Mouse (Mus musculus) thymus, postnatal 10 days (tissue): ENCODE measurements around the gene Pwwp2b.
A peak's percentile ranks its signal among the peaks of the same experiment; 100 is the strongest.

Experiments
- DNase-seq, 2 experiments: peaks; one replicate each; pipeline ENCODE4 v3.0.0; 2021; ENCODE audit warnings: low spot score in 2 of 2

Gene Pwwp2b

GRCm38 (mm10) chr7:139224070-139224469, 24.2 kb upstream of the Pwwp2b start:
- DNase-seq, result no peak

GRCm38 (mm10) chr7:139224725-139225124, 23.6 kb upstream of the Pwwp2b start:
- DNase-seq, result peak; percentile 65 to 67

- no peak for DNase-seq
These were observed 21.9 kb upstream of the Pwwp2b start for GRCm38 (mm10) chr7:139226416-139226815.

- DNase-seq, result no peak
These were observed 19.7 kb upstream of the Pwwp2b start for GRCm38 (mm10) chr7:139228447-139229171.

- DNase-seq, result no peak
These were observed 18.4 kb upstream of the Pwwp2b start for GRCm38 (mm10) chr7:139229837-139230236.

- no peak for DNase-seq
These were observed 18.0 kb upstream of the Pwwp2b start for GRCm38 (mm10) chr7:139230241-139230640.

- peak; percentile 82 to 95 for DNase-seq
These were observed 14.6 kb upstream of the Pwwp2b start for GRCm38 (mm10) chr7:139233714-139234113.

- peak in 1 of 2 experiments; percentile 14 for DNase-seq
These were observed 13.7 kb upstream of the Pwwp2b start for GRCm38 (mm10) chr7:139234426-139235188.

- DNase-seq, result peak in 1 of 2 experiments; percentile 26
These were observed 12.5 kb upstream of the Pwwp2b start for GRCm38 (mm10) chr7:139235651-139236358.

- no peak for DNase-seq
These were observed 8.8 kb upstream of the Pwwp2b start for GRCm38 (mm10) chr7:139239432-139239831.

- DNase-seq, result no peak
These were observed 2.2 kb upstream of the Pwwp2b start for GRCm38 (mm10) chr7:139246086-139246485.

GRCm38 (mm10) chr7:139246931-139247880, 1.1 kb upstream of the Pwwp2b start:
- DNase-seq, result no peak

- DNase-seq, result no peak
These were observed 528 bp downstream of the Pwwp2b start for GRCm38 (mm10) chr7:139248615-139249405.

- no peak for DNase-seq
These were observed 1.3 kb downstream of the Pwwp2b start for GRCm38 (mm10) chr7:139249406-139250210.

- DNase-seq, result no peak
These were observed 3.6 kb downstream of the Pwwp2b start for GRCm38 (mm10) chr7:139251881-139252301.

- no peak for DNase-seq
These were observed 4.3 kb downstream of the Pwwp2b start for GRCm38 (mm10) chr7:139252566-139252965.

GRCm38 (mm10) chr7:139252986-139253385, 4.7 kb downstream of the Pwwp2b start:
- no peak for DNase-seq

- DNase-seq, result no peak
These were observed 5.2 kb downstream of the Pwwp2b start for GRCm38 (mm10) chr7:139253462-139253861.

GRCm38 (mm10) chr7:139254626-139255025, 6.3 kb downstream of the Pwwp2b start:
- DNase-seq, result no peak
